Mouse (Mus musculus) MEL (cell line): ENCODE results near the gene Sdr39u1. TPM values are rescaled to one million over a fixed set of nuclear protein-coding genes. Genes with fewer than 3 reads are reported as not detected.

Source experiments
- DNase-seq: peaks from one replicate; pipeline ENCODE4 v3.0.0; 2011; ENCODE audit warnings: low read depth, low spot score
- H3K27ac ChIP-seq: 2 replicates; pipeline ENCODE4 v1.5.1; 2012; ENCODE audit warnings: low read depth, mild to moderate bottlenecking, control low read depth, low read length, moderate library complexity; ENCODE audit not compliant: control insufficient read depth
- H3K27me3 ChIP-seq, 2 experiments: fragments of 150-350 bp in 1 of 2; sonication (generic) in 1 of 2; 2 replicates each; pipeline ENCODE4 v1.6.1; 2012; ENCODE audit warnings: low read length in 2 of 2, mild to moderate bottlenecking in 2 of 2, improper control_type of control experiment in 1 of 2, moderate library complexity in 1 of 2; ENCODE audit not compliant: insufficient read depth in 2 of 2, control insufficient read depth in 1 of 2
- H3K36me3 ChIP-seq, 2 experiments: 2 replicates each; pipeline ENCODE4 v1.6.1; 2012 to 2014; ENCODE audit warnings: low read length in 2 of 2, improper control_type of control experiment in 1 of 2, inconsistent platforms in 1 of 2, mild to moderate bottlenecking in 1 of 2; ENCODE audit not compliant: insufficient read depth in 2 of 2, control insufficient read depth in 1 of 2
- H3K4me1 ChIP-seq, 2 experiments: fragments of 150-350 bp in 1 of 2; sonication (generic) in 1 of 2; 2 replicates each; pipeline ENCODE4 v1.6.1; 2012; ENCODE audit warnings: low read length in 2 of 2, improper control_type of control experiment in 1 of 2, mild to moderate bottlenecking in 1 of 2; ENCODE audit not compliant: insufficient read depth in 2 of 2, control insufficient read depth in 1 of 2
- H3K4me3 ChIP-seq, 2 experiments: fragments of 150-350 bp in 1 of 2; sonication (generic) in 1 of 2; 2 replicates each; pipeline ENCODE4 v1.5.1; 2012; ENCODE audit warnings: low read depth in 2 of 2, low read length in 2 of 2, mild to moderate bottlenecking in 2 of 2, moderate library complexity in 2 of 2, control low read depth in 1 of 2, improper control_type of control experiment in 1 of 2; ENCODE audit not compliant: control insufficient read depth in 1 of 2, insufficient read depth in 1 of 2
- H3K79me2 ChIP-seq: 2 replicates; pipeline ENCODE4 v1.6.1; 2012; ENCODE audit warnings: mild to moderate bottlenecking, low read length, moderate library complexity; ENCODE audit not compliant: control insufficient read depth, poor library complexity, insufficient read depth
- H3K9ac ChIP-seq: 2 replicates; pipeline ENCODE4 v1.6.1; 2012; ENCODE audit warnings: low read depth, mild to moderate bottlenecking, control low read depth, low read length, moderate library complexity; ENCODE audit not compliant: control insufficient read depth, poor library complexity, severe bottlenecking
- H3K9me3 ChIP-seq: fragments of 150-350 bp; sonication (generic); replicated peaks from 2 replicates; pipeline ENCODE4 v1.6.1; 2012; ENCODE audit warnings: mild to moderate bottlenecking, low read length, improper control_type of control experiment, moderate library complexity; ENCODE audit not compliant: insufficient read depth
- BHLHE40 ChIP-seq: IDR thresholded peaks from 2 replicates; pipeline ENCODE4 v1.6.1; 2012; ENCODE audit warnings: low read depth, mild to moderate bottlenecking, inconsistent platforms, low read length, improper control_type of control experiment, borderline replicate concordance
- CHD1 ChIP-seq: IDR thresholded peaks from 2 replicates; pipeline ENCODE4 v1.6.1; 2012; ENCODE audit warnings: low read depth, mild to moderate bottlenecking, inconsistent platforms, low read length, improper control_type of control experiment
- ELF1 ChIP-seq: IDR thresholded peaks from 2 replicates; pipeline ENCODE4 v1.6.1; 2014; ENCODE audit warnings: low read depth, mild to moderate bottlenecking, inconsistent platforms, low read length, improper control_type of control experiment, moderate library complexity
- GABPA ChIP-seq: IDR thresholded peaks from 2 replicates; pipeline ENCODE4 v1.6.1; 2012; ENCODE audit warnings: low read depth, mild to moderate bottlenecking, inconsistent platforms, low read length, improper control_type of control experiment, moderate library complexity
- KAT2A ChIP-seq: conservative IDR thresholded peaks from 2 replicates; pipeline ENCODE4 v1.6.1; 2012; ENCODE audit warnings: low read depth, low read length, improper control_type of control experiment, inconsistent platforms
- MAFK ChIP-seq: IDR thresholded peaks from 2 replicates; pipeline ENCODE4 v1.6.1; 2011; ENCODE audit warnings: low read depth, mild to moderate bottlenecking, low read length, improper control_type of control experiment, borderline replicate concordance
- MAX ChIP-seq: IDR thresholded peaks from 2 replicates; pipeline ENCODE4 v1.6.1; 2011; ENCODE audit warnings: low read length, improper control_type of control experiment
- MEF2A ChIP-seq: IDR thresholded peaks from 2 replicates; pipeline ENCODE4 v1.6.1; 2014; ENCODE audit warnings: low read depth, mild to moderate bottlenecking, inconsistent platforms, low read length, improper control_type of control experiment; ENCODE audit not compliant: poor library complexity, insufficient replicate concordance, severe bottlenecking; ENCODE audit errors: extremely low read depth
- POLR2A ChIP-seq, 2 experiments: IDR thresholded peaks; 2 replicates each; pipeline ENCODE4 v1.6.1; 2011 to 2012; ENCODE audit warnings: low read length in 2 of 2, mild to moderate bottlenecking in 2 of 2, control low read depth in 1 of 2, improper control_type of control experiment in 1 of 2, low read depth in 1 of 2, moderate library complexity in 1 of 2; ENCODE audit not compliant: control insufficient read depth in 1 of 2, insufficient read depth in 1 of 2, poor library complexity in 1 of 2
- POLR2AphosphoS2 ChIP-seq: IDR thresholded peaks from 2 replicates; pipeline ENCODE4 v1.6.1; 2011; ENCODE audit warnings: low read length, improper control_type of control experiment
- SMC3 ChIP-seq: IDR thresholded peaks from 2 replicates; pipeline ENCODE4 v1.6.1; 2011; ENCODE audit warnings: low read depth, low read length, improper control_type of control experiment
- TCF12 ChIP-seq: IDR thresholded peaks from 2 replicates; pipeline ENCODE4 v1.6.1; 2014; ENCODE audit warnings: low read depth, mild to moderate bottlenecking, inconsistent platforms, low read length, improper control_type of control experiment, moderate library complexity
- UBTF ChIP-seq: IDR thresholded peaks from 2 replicates; pipeline ENCODE4 v1.6.1; 2012; ENCODE audit warnings: low read depth, mild to moderate bottlenecking, inconsistent platforms, low read length, improper control_type of control experiment, moderate library complexity, borderline replicate concordance; ENCODE audit not compliant: insufficient read depth
- ZKSCAN1 ChIP-seq: IDR thresholded peaks from 2 replicates; pipeline ENCODE4 v1.6.1; 2012; ENCODE audit warnings: low read depth, mild to moderate bottlenecking, inconsistent platforms, low read length, improper control_type of control experiment, moderate library complexity
- ZNF384 ChIP-seq: IDR thresholded peaks from 2 replicates; pipeline ENCODE4 v1.6.1; 2012; ENCODE audit warnings: low read depth, mild to moderate bottlenecking, inconsistent platforms, low read length, improper control_type of control experiment
- polyA plus RNA-seq, 2 experiments: library from polyadenylated mRNA; stranded (reverse) in 1 of 2; unstranded in 1 of 2; fragments of >175 nt in 1 of 2; fragments of >200 nt in 1 of 2; gene quantifications; 2 replicates each; pipeline versions ENCODE4 v1.2.1 to v1.2.4; 2012; ENCODE audit warnings: low replicate concordance in 2 of 2, low read depth in 1 of 2; ENCODE audit not compliant: insufficient read length in 2 of 2, insufficient read depth in 1 of 2, missing spikeins in 1 of 2
- total RNA-seq: library from RNA; depleted of rRNA; stranded (reverse); fragments of 300-350 nt; gene quantifications from 2 replicates; pipeline ENCODE4 v1.2.3, GENCODE M21; 2012

The Sdr39u1 gene
- total and polyA plus RNA-seq, 3 experiments: 1.1 to 2.3 TPM; not detected in 1

GRCm38 (mm10) chr14:55883663-55884062 lies 16.4 kb downstream of the Sdr39u1 start:
- TF ChIP-seq SMC3 (no peak), POLR2A (IDR thresholded peaks at IDR 0.05; ENCODE audit: control insufficient read depth in 1 of 2, insufficient read depth in 1 of 2, low read depth in 1 of 2, low read length in 2 of 2, poor library complexity in 1 of 2) (no peak), ZNF384 (no peak), MEF2A (no peak), MAX (no peak), TCF12 (no peak), ELF1 (no peak), UBTF (no peak), CHD1 (no peak), ZKSCAN1 (no peak), MAFK (no peak)
- TF ChIP-seq, all 39 proteins: peak for 0
- H3K27me3 ChIP-seq: no peaks in the 10 kb centered on the region
- peaks cover 4% of the 10 kb centered on the region for H3K79me2 ChIP-seq
- no peak for DNase-seq
- H3K36me3 ChIP-seq: peaks cover 0 to 10% of the 10 kb centered on the region in 2 experiments; a peak in 2 of 4 replicates
- H3K27ac ChIP-seq: no peak overlapping the region
- no peaks in the 10 kb centered on the region for H3K9me3 ChIP-seq
- no peak overlapping the region for H3K4me3 ChIP-seq
- H3K9ac ChIP-seq: no peak overlapping the region
- peaks cover 4 to 29% of the 10 kb centered on the region in 2 experiments for H3K4me1 ChIP-seq

- Histone ChIP-seq H3K4me3 (no peak overlapping the region), H3K27me3 (no peaks in the 10 kb centered on the region), H3K9me3 (no peaks in the 10 kb centered on the region), H3K36me3 (peaks cover 0 to 10% of the 10 kb centered on the region in 2 experiments; a peak in 2 of 4 replicates), H3K9ac (no peak overlapping the region), H3K79me2 (peaks cover 4% of the 10 kb centered on the region), H3K27ac (no peak overlapping the region), H3K4me1 (peaks cover 4 to 29% of the 10 kb centered on the region in 2 experiments)
- TF ChIP-seq POLR2A (IDR thresholded peaks at IDR 0.05; ENCODE audit: control insufficient read depth in 1 of 2, insufficient read depth in 1 of 2, low read depth in 1 of 2, low read length in 2 of 2, poor library complexity in 1 of 2) (no peak), GABPA (no peak), BHLHE40 (no peak), KAT2A (no peak), POLR2AphosphoS2 (no peak)
- no peak for DNase-seq
These were observed 16.9 kb downstream of the Sdr39u1 start for GRCm38 (mm10) chr14:55883149-55883661.
